Mouse (Mus musculus) embryonic facial prominence, embryonic 12.5 days (tissue): Measurements from ENCODE around the gene Trpv2. TPM values are rescaled to one million over a fixed set of nuclear protein-coding genes. Genes with fewer than 3 reads are reported as not detected.

ENCODE experiments used
- ATAC-seq: fragments of 200-750 bp; cut with Nextera tagmentation; 2 replicates; pipeline ENCODE4 v1.8.0; 2017; ENCODE audit not compliant: insufficient number of reproducible peaks, insufficient read depth, low FRiP score, low TSS enrichment
- H3K27ac ChIP-seq: fragments of 300-500 bp; sonication (generic); 2 replicates; pipeline ENCODE4 v1.5.1; 2016; ENCODE audit warnings: mild to moderate bottlenecking
- H3K27me3 ChIP-seq: fragments of 300-500 bp; sonication (generic); 2 replicates; pipeline ENCODE4 v1.6.1; 2016; ENCODE audit warnings: mild to moderate bottlenecking, moderate library complexity
- H3K36me3 ChIP-seq: fragments of 300-500 bp; sonication (generic); 2 replicates; pipeline ENCODE4 v1.6.1; 2016; ENCODE audit warnings: mild to moderate bottlenecking
- H3K4me1 ChIP-seq: fragments of 300-500 bp; sonication (generic); 2 replicates; pipeline ENCODE4 v1.6.1; 2016
- H3K4me2 ChIP-seq: fragments of 300-500 bp; sonication (generic); replicated peaks from 2 replicates; pipeline ENCODE4 v1.6.1; 2016; ENCODE audit warnings: mild to moderate bottlenecking, moderate library complexity
- H3K4me3 ChIP-seq: fragments of 300-500 bp; sonication (generic); 2 replicates; pipeline ENCODE4 v1.5.1; 2016; ENCODE audit warnings: mild to moderate bottlenecking
- H3K9ac ChIP-seq: fragments of 300-500 bp; sonication (generic); 2 replicates; pipeline ENCODE4 v1.6.1; 2016; ENCODE audit warnings: mild to moderate bottlenecking, moderate library complexity
- H3K9me3 ChIP-seq: fragments of 300-500 bp; sonication (generic); 2 replicates; pipeline ENCODE4 v1.6.1; 2016; ENCODE audit warnings: mild to moderate bottlenecking, moderate library complexity
- WGBS: fragments of 180-500 bp; shearing (Covaris S2); methylation state at CpG from one replicate; pipeline ENCODE4 v1.1.7; 2016; 5-methylcytosine and 5-hydroxymethylcytosine counted together
- polyA plus RNA-seq: library from polyadenylated mRNA; unstranded; fragments of >200 nt; fragmentation: Nextera tagmentation; extraction: Ambion mirVana; gene quantifications from 2 replicates; pipeline ENCODE4 v1.2.1, GENCODE M21; 2016

Trpv2 gene
- polyA plus RNA-seq, 1 experiment from 2014 or later: 4.5 TPM

- peaks cover 28% of the 10 kb centered on the region for H3K4me1 ChIP-seq
- H3K27ac ChIP-seq: no peak overlapping the region
- WGBS: 92% methylated on average over 6 of the region's 6 CpGs
- H3K9ac ChIP-seq: no peak overlapping the region
- H3K27me3 ChIP-seq: no peaks in the 10 kb centered on the region
- no peaks in the 10 kb centered on the region for H3K9me3 ChIP-seq
- H3K4me2 ChIP-seq: no peak overlapping the region
- no peaks in the 10 kb centered on the region for H3K36me3 ChIP-seq
- H3K4me3 ChIP-seq: no peak overlapping the region
- ATAC-seq: no peak
These were observed 63.5 kb downstream of the Trpv2 start for GRCm38 (mm10) chr11:62637806-62638205.

- no peak overlapping the region for H3K4me2 ChIP-seq
- no peak for ATAC-seq
- H3K4me1 ChIP-seq: peaks cover 34% of the 10 kb centered on the region
- 94% methylated on average over 4 of the region's 4 CpGs for WGBS
- H3K27ac ChIP-seq: no peak overlapping the region
- no peaks in the 10 kb centered on the region for H3K27me3 ChIP-seq
- H3K4me3 ChIP-seq: no peak overlapping the region
- no peaks in the 10 kb centered on the region for H3K36me3 ChIP-seq
- no peaks in the 10 kb centered on the region for H3K9me3 ChIP-seq
- H3K9ac ChIP-seq: no peak overlapping the region
These were observed 64.1 kb downstream of the Trpv2 start for GRCm38 (mm10) chr11:62638402-62638801.

GRCm38 (mm10) chr11:62640378-62640777, 66.1 kb downstream of the Trpv2 start:
- ATAC-seq: no peak
- no peaks in the 10 kb centered on the region for H3K9me3 ChIP-seq
- no peak overlapping the region for H3K27ac ChIP-seq
- H3K9ac ChIP-seq: no peak overlapping the region
- WGBS: 73% methylated on average over 3 of the region's 3 CpGs
- H3K4me2 ChIP-seq: no peak overlapping the region
- no peaks in the 10 kb centered on the region for H3K36me3 ChIP-seq
- peaks cover 46% of the 10 kb centered on the region for H3K4me1 ChIP-seq
- no peak overlapping the region for H3K4me3 ChIP-seq
- no peaks in the 10 kb centered on the region for H3K27me3 ChIP-seq

GRCm38 (mm10) chr11:62642023-62642844, 67.9 kb downstream of the Trpv2 start:
- Histone ChIP-seq H3K4me2 (no peak overlapping the region), H3K27me3 (no peaks in the 10 kb centered on the region), H3K9me3 (no peaks in the 10 kb centered on the region), H3K9ac (no peak overlapping the region), H3K4me3 (no peak overlapping the region), H3K4me1 (peaks cover 53% of the 10 kb centered on the region), H3K27ac (no peak overlapping the region), H3K36me3 (no peaks in the 10 kb centered on the region)
- 60% methylated on average over 11 of the region's 11 CpGs for WGBS
- ATAC-seq: no peak

- H3K9ac ChIP-seq: no peak overlapping the region
- ATAC-seq: no peak
- no peaks in the 10 kb centered on the region for H3K9me3 ChIP-seq
- peaks cover 53% of the 10 kb centered on the region for H3K4me1 ChIP-seq
- H3K27ac ChIP-seq: no peak overlapping the region
- no peaks in the 10 kb centered on the region for H3K27me3 ChIP-seq
- 73% methylated on average over 8 of the region's 8 CpGs for WGBS
- H3K4me2 ChIP-seq: no peak overlapping the region
- H3K4me3 ChIP-seq: no peak overlapping the region
- no peaks in the 10 kb centered on the region for H3K36me3 ChIP-seq
These were observed 68.8 kb downstream of the Trpv2 start for GRCm38 (mm10) chr11:62643011-62643631.

DNA sequence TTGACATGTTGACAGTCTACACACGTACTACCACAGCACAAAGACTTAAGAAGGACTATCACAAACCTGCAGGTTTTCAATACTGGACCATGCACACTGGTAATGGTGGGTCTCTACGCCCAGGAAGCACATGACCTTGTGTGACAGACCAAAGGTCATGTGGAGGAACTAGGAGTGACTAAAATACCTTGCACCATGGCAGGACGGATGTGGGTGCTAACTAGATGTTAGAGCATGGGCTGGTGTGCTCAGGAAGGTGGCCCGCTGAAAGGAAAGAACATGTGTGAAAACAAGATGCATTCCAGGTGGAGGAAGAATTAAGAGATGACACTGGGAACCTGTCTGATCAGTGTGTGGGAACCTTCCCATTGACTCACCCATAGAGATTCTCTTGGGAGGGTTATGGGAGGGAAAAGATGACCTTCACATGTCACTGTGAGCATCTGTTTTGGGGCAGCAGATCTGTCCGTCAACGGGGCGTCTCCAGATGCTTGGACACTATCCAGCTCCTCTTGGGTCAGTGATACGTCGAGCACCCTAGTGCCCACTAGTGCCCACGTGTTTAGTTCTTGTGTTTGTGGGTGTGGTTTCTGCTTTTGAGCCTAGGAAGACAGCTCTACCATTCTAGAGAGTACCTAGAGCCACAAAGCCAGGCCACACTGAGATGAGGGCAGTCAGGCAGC, 69.5 kb downstream of the Trpv2 start:
- H3K9me3 ChIP-seq: no peaks in the 10 kb centered on the region
- WGBS: 90% methylated on average over 10 of the region's 10 CpGs
- no peak overlapping the region for H3K4me3 ChIP-seq
- H3K4me2 ChIP-seq: no peak overlapping the region
- no peak for ATAC-seq
- H3K36me3 ChIP-seq: no peaks in the 10 kb centered on the region
- no peak overlapping the region for H3K27ac ChIP-seq
- peaks cover 49% of the 10 kb centered on the region for H3K4me1 ChIP-seq
- no peak overlapping the region for H3K9ac ChIP-seq
- no peaks in the 10 kb centered on the region for H3K27me3 ChIP-seq

DNA sequence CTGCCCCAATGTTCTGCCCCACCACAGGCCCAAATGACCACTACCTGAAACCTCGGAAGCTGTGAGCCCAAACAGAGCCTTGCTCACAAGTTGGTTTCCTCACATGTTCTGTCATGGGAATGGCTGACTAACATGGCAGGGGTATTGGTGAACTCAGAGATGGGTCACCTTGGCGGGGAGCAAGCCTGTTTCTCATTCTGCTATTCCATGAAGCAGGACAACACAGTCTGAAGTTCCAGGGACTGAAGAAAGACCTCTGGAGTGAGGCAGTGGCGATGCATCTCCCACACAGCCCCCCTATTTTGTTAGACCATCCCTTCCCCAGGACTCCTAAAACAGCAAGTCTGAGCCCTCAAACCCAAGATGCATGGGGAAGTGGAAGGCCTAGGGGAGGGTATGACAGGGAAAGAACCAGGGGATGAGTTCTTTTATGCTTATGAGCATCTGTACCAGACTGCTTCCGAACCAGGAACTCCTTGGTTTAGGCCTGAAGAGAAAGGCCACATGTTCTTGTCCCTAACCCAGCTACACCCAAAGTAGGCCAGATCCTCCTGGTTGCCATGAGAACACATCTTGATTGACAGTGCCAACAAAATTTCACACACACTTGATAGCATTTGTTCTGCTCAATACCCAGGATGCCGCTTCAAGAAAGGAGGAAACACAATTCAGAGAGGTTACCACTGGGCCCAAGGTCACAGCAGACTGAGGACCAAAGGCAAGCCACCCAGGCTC, 70.5 kb downstream of the Trpv2 start:
- Histone ChIP-seq H3K4me1 (peaks cover 53% of the 10 kb centered on the region), H3K27me3 (no peaks in the 10 kb centered on the region), H3K9me3 (no peaks in the 10 kb centered on the region), H3K4me3 (no peak overlapping the region), H3K9ac (no peak overlapping the region; the same call in 1 of the 2 replicates), H3K36me3 (no peaks in the 10 kb centered on the region), H3K27ac (0 out of 2 replicates have a peak overlapping the region, but pooled peaks have one; percentile 92), H3K4me2 (peak overlapping the region; percentile 94; the same call in 1 of the 2 replicates)
- no peak for ATAC-seq
- whole genome bisulfite sequencing: 88% methylated on average over 5 of the region's 5 CpGs

DNA sequence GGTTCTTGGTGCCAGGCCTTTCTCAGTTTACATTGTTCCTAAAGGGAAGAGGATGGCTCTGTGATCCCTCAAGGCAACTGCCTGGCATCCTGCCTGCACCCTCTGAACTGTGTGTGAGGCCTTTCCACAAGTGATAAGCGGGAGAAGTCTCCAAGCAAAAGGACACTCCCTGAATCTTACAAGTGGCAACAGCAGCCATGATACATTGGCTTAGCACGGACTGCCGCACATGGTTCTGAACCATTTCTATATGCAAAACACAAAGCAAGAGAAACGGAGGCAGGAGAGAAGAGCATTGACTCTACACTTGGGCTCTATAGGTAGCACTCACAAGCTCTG, 71.0 kb downstream of the Trpv2 start:
- Histone ChIP-seq H3K27me3 (no peaks in the 10 kb centered on the region), H3K9me3 (no peaks in the 10 kb centered on the region), H3K4me2 (peak overlapping the region; percentile 94), H3K9ac (no peak overlapping the region; the same call in 1 of the 2 replicates), H3K36me3 (no peaks in the 10 kb centered on the region), H3K27ac (peak overlapping the region; percentile 92), H3K4me3 (0 out of 2 replicates have a peak overlapping the region, but pooled peaks have one; percentile 78), H3K4me1 (peaks cover 54% of the 10 kb centered on the region)
- ATAC-seq: no peak
- 85% methylated on average over 4 of the region's 4 CpGs for WGBS

DNA sequence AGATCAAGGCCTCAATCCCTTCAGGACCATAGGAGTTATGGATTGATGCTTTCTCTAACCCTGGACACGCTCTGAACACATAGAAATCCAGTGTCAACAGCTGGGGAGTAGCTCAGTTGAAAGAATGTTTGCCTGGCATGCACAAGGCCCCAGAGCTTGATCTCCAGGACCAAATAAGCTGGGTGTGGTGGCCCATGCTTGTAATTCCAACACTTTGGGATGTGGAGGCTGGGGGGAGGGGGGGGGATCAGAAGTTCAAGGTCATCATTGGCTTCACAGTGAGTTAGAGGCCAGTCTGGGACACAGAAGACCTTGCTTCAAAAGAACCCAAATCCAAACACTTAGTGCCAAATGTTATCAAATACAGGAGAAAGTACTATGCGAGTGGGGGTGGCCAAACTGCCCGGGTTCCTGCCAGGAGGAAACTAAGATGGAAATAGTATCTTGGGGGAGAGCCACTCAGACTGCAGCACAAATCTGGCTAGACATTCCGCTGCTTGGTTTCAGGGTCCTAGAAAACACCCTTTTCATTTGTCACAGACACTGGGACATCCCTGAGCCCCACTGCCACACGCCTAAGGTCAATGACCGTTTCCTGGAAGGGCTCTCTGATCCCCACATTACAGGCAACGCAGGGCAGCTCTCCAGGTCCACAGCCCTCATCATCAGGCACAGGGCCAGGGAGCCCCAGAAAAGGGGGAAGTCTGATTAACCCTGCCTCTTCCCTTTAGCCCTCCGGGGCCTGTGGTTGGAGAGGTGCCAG, 71.6 kb downstream of the Trpv2 start:
- Histone ChIP-seq H3K4me3 (peak overlapping the region; percentile 78), H3K9me3 (no peaks in the 10 kb centered on the region), H3K27ac (peak overlapping the region; percentile 92), H3K4me2 (peak overlapping the region; percentile 94), H3K9ac (peak overlapping the region; percentile 38; the same call in 1 of the 2 replicates), H3K36me3 (no peaks in the 10 kb centered on the region), H3K27me3 (no peaks in the 10 kb centered on the region), H3K4me1 (peaks cover 60% of the 10 kb centered on the region)
- 25% methylated on average over 8 of the region's 8 CpGs for WGBS
- ATAC-seq: no peak

DNA sequence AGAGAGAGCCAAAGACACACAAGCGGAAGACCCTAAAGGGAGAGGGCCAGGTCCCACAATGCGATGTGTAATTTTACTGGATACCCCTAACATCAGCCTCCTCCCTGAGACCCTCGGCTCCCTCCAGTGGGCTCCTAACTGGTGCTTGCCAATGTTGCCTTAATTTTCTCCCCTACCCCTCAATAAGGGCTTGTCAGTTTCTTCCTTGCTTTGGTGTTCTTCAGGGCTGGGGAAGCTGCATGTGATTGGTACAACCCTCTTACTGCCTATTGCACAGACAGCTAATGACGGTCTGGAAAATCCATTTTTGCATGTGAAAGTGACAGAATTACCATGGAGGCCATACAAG, 72.2 kb downstream of the Trpv2 start:
- peaks cover 60% of the 10 kb centered on the region for H3K4me1 ChIP-seq
- H3K4me3 ChIP-seq: peak overlapping the region; percentile 78
- 32% methylated on average over 4 of the region's 4 CpGs for WGBS
- no peak for ATAC-seq
- 0 out of 2 replicates have a peak, but pooled peaks cover 3% of the 10 kb centered on the region for H3K36me3 ChIP-seq
- H3K27me3 ChIP-seq: no peaks in the 10 kb centered on the region
- peak overlapping the region; percentile 94 for H3K4me2 ChIP-seq
- H3K9ac ChIP-seq: peak overlapping the region; percentile 38; the same call in 1 of the 2 replicates
- H3K27ac ChIP-seq: peak overlapping the region; percentile 92
- no peaks in the 10 kb centered on the region for H3K9me3 ChIP-seq
